Mouse (Mus musculus) stomach, postnatal 0 days (tissue): ENCODE measurements at regions not wholly inside any gene's neighbourhood (a gene's known extent, or its start where the extent isn't known, plus 50 kb on each side); places are given as distances from the start of the nearest gene placed in this dataset.
A peak's percentile ranks its signal among the peaks of the same experiment; 100 is the strongest.

Experiments
- ATAC-seq: fragments of 200-750 bp; cut with Nextera tagmentation; 2 replicates; pipeline ENCODE4 v1.8.0; 2017; ENCODE audit not compliant: low FRiP score, low TSS enrichment
- DNase-seq: peaks from one replicate; pipeline ENCODE4 v3.0.0-alpha.2; 2016; ENCODE audit warnings: low spot score
- H3K27ac ChIP-seq: fragments of 300-500 bp; sonication (generic); replicated peaks from 2 replicates; pipeline ENCODE4 v1.5.1; 2014; ENCODE audit warnings: mild to moderate bottlenecking, control low read depth
- H3K27me3 ChIP-seq: fragments of 300-500 bp; sonication (generic); 2 replicates; pipeline ENCODE4 v1.6.1; 2014; ENCODE audit warnings: low read length; ENCODE audit not compliant: control insufficient read depth, insufficient read depth
- H3K36me3 ChIP-seq: fragments of 300-500 bp; sonication (generic); 2 replicates; pipeline ENCODE4 v1.6.1; 2014; ENCODE audit warnings: low read length, mixed read lengths; ENCODE audit not compliant: control insufficient read depth, insufficient read depth
- H3K4me1 ChIP-seq: fragments of 300-500 bp; sonication (generic); replicated peaks from 2 replicates; pipeline ENCODE4 v1.6.1; 2014; ENCODE audit warnings: antibody characterized with exemption; ENCODE audit not compliant: control insufficient read depth, insufficient read depth
- H3K4me2 ChIP-seq: fragments of 300-500 bp; sonication (generic); replicated peaks from 2 replicates; pipeline ENCODE4 v1.6.1; 2014; ENCODE audit warnings: low read depth, mild to moderate bottlenecking, control low read depth, moderate library complexity
- H3K4me3 ChIP-seq: fragments of 300-500 bp; sonication (generic); 2 replicates; pipeline ENCODE4 v1.5.1; 2014; ENCODE audit warnings: low read depth, low read length, control low read depth
- H3K9ac ChIP-seq: fragments of 300-500 bp; sonication (generic); 2 replicates; pipeline ENCODE4 v1.6.1; 2014; ENCODE audit warnings: mild to moderate bottlenecking, low read length, control low read depth, mixed read lengths
- H3K9me3 ChIP-seq: fragments of 300-500 bp; sonication (generic); 2 replicates; pipeline ENCODE4 v1.6.1; 2016; ENCODE audit warnings: low read length; ENCODE audit not compliant: control insufficient read depth
- CTCF ChIP-seq: IDR thresholded peaks from 2 replicates; pipeline ENCODE4 v1.5.1; 2016; ENCODE audit warnings: antibody characterized with exemption, low read depth, mild to moderate bottlenecking, moderate library complexity
- EP300 ChIP-seq: optimal IDR thresholded peaks from 2 replicates; pipeline ENCODE3; 2016; ENCODE audit warnings: antibody characterized with exemption
- WGBS: fragments of 180-500 bp; shearing (Covaris S2); extraction: QIAGEN DNeasy Blood & Tissue Kit; methylation state at CpG from one replicate; pipeline ENCODE4 v1.1.7; 2014; 5-methylcytosine and 5-hydroxymethylcytosine counted together

- Histone ChIP-seq H3K4me2 (no peak overlapping the region), H3K36me3 (no peaks in the 10 kb centered on the region), H3K27ac (no peak overlapping the region), H3K27me3 (no peaks in the 10 kb centered on the region), H3K9ac (no peak overlapping the region), H3K4me1 (no peaks in the 10 kb centered on the region), H3K9me3 (no peaks in the 10 kb centered on the region), H3K4me3 (no peak overlapping the region)
- no peak for DNase-seq
- ATAC-seq: no peak
- no peak for TF ChIP-seq CTCF
- no peak for TF ChIP-seq EP300
- WGBS: 55% methylated on average over 7 of the region's 7 CpGs
Observed at GRCm38 (mm10) chrX:12392145-12392825, 195.3 kb upstream of the Atp6ap2 start.

GRCm38 (mm10) chrX:12409319-12409718 is 178.3 kb upstream of the Atp6ap2 start:
- no peaks in the 10 kb centered on the region for H3K4me1 ChIP-seq
- ATAC-seq (no peak), DNase-seq (no peak)
- H3K4me2 ChIP-seq: no peak overlapping the region
- H3K9me3 ChIP-seq: no peaks in the 10 kb centered on the region
- H3K36me3 ChIP-seq: no peaks in the 10 kb centered on the region
- no peak overlapping the region for H3K4me3 ChIP-seq
- H3K27me3 ChIP-seq: no peaks in the 10 kb centered on the region
- TF ChIP-seq EP300 (no peak), CTCF (no peak)
- 48% methylated on average over 3 of the region's 3 CpGs for WGBS
- H3K9ac ChIP-seq: no peak overlapping the region
- H3K27ac ChIP-seq: no peak overlapping the region

GRCm38 (mm10) chrX:12425566-12425965 is 162.0 kb upstream of the Atp6ap2 start:
- no peak overlapping the region for H3K9ac ChIP-seq
- no peak overlapping the region for H3K27ac ChIP-seq
- no peaks in the 10 kb centered on the region for H3K27me3 ChIP-seq
- H3K9me3 ChIP-seq: no peaks in the 10 kb centered on the region
- H3K36me3 ChIP-seq: no peaks in the 10 kb centered on the region
- 70% methylated on average over 6 of the region's 6 CpGs for WGBS
- no peak overlapping the region for H3K4me2 ChIP-seq
- TF ChIP-seq CTCF: no peak
- TF ChIP-seq EP300: no peak
- DNase-seq (no peak), ATAC-seq (no peak)
- H3K4me1 ChIP-seq: no peaks in the 10 kb centered on the region
- H3K4me3 ChIP-seq: no peak overlapping the region

- WGBS: 74% methylated on average over 4 of the region's 4 CpGs
Observed at GRCm38 (mm10) chrX:12426664-12427063, 160.9 kb upstream of the Atp6ap2 start.

GRCm38 (mm10) chrX:12432289-12432688 is 155.3 kb upstream of the Atp6ap2 start:
- no peaks in the 10 kb centered on the region for H3K36me3 ChIP-seq
- no peaks in the 10 kb centered on the region for H3K27me3 ChIP-seq
- TF ChIP-seq EP300: no peak
- peak; percentile 36 for TF ChIP-seq CTCF
- H3K4me3 ChIP-seq: no peak overlapping the region
- WGBS: 92% methylated on average over 2 of the region's 2 CpGs
- H3K9me3 ChIP-seq: no peaks in the 10 kb centered on the region
- H3K4me1 ChIP-seq: no peaks in the 10 kb centered on the region
- no peak overlapping the region for H3K4me2 ChIP-seq
- no peak overlapping the region for H3K27ac ChIP-seq
- DNase-seq (no peak), ATAC-seq (no peak)
- H3K9ac ChIP-seq: no peak overlapping the region

More at GRCm38 (mm10) chrX:12426664-12427063, 160.9 kb upstream of the Atp6ap2 start:
- TF ChIP-seq EP300 (no peak), CTCF (no peak)
- DNase-seq: no peak
- no peak overlapping the region for H3K27ac ChIP-seq
- H3K4me3 ChIP-seq: no peak overlapping the region
- no peak overlapping the region for H3K4me2 ChIP-seq
- no peaks in the 10 kb centered on the region for H3K36me3 ChIP-seq
- no peaks in the 10 kb centered on the region for H3K9me3 ChIP-seq
- no peaks in the 10 kb centered on the region for H3K27me3 ChIP-seq
- ATAC-seq: no peak
- no peaks in the 10 kb centered on the region for H3K4me1 ChIP-seq
- H3K9ac ChIP-seq: no peak overlapping the region

- Histone ChIP-seq H3K4me2 (no peak overlapping the region), H3K36me3 (no peaks in the 10 kb centered on the region), H3K9ac (no peak overlapping the region), H3K27me3 (no peaks in the 10 kb centered on the region), H3K27ac (no peak overlapping the region), H3K4me3 (no peak overlapping the region), H3K9me3 (no peaks in the 10 kb centered on the region), H3K4me1 (no peaks in the 10 kb centered on the region)
- TF ChIP-seq CTCF (no peak), EP300 (no peak)
- DNase-seq (no peak), ATAC-seq (no peak)
- 69% methylated on average over 8 of the region's 8 CpGs for WGBS
Observed at GRCm38 (mm10) chrX:12435656-12436055, 151.9 kb upstream of the Atp6ap2 start.
